In the genomic region with DNA sequence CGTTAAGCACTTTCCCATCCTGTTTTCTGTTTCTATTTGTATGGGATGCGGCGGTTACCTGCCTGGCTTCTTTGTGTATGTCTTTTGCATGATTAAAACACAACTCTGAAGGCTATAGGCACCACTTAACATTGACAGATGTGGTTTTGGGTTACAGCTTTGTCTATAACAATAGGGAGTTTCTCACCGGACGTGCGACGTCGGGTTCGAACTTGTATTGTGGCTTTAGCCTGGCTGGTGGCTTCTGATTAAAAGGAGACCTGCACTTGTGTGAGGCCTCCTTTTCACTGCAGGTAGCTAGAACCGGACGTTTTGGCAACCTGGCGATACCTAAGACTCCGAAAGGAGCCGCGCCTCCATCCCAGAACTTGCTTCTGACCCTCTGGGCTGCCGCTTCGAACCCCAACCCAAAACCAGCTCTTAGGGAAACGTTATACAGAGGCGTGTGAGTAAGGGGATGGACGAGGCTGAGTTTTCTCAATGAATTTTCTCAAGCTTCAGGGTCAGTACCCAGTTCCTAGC, we compare ENCODE assay signal across 13 mouse cellular contexts. TPM values are rescaled to one million over a fixed set of nuclear protein-coding genes. Genes with fewer than 3 reads are reported as not detected.
A peak's percentile ranks its signal among the peaks of the same experiment; 100 is the strongest.
DNase-seq lines count a peak whose midpoint lies in the region; ATAC-seq and TF ChIP-seq lines count a peak whose summit lies in the region.
"Had no signal": no experiment of that assay in that cellular context is flagged by ENCODE, and none has a peak within 500 bp of the region (broad histone marks: within the 10 kb centered on the region; RNA-seq: fewer than 3 reads in every experiment).

No protein-coding gene starts in this region.

- peaks cover 21% of the 10 kb centered on the region for H3K4me1 ChIP-seq in hindbrain, embryonic 10.5 days (replicated peaks)
- peaks cover 13% of the 10 kb centered on the region for H3K4me1 ChIP-seq in hindbrain, embryonic 12.5 days
- H3K4me1 ChIP-seq in limb, embryonic 12.5 days (replicated peaks): peaks cover 15% of the 10 kb centered on the region
- H3K4me1 ChIP-seq in midbrain, postnatal 0 days (ENCODE audit: insufficient read depth, low read length): peaks cover 6% of the 10 kb centered on the region; the same call in 1 of the 2 replicates

- H3K4me2 ChIP-seq in hindbrain, embryonic 12.5 days (replicated peaks): no peak overlapping the region
- H3K4me2 ChIP-seq in limb, embryonic 12.5 days: 0 out of 2 replicates have a peak overlapping the region, but pooled peaks have one; percentile 26
- peak overlapping the region; percentile 40 for H3K4me2 ChIP-seq in midbrain, postnatal 0 days (ENCODE audit: low read depth, low read length, poor library complexity, severe bottlenecking)
- H3K4me2 ChIP-seq: neural tube, embryonic 12.5 days had no signal

- H3K9me3 ChIP-seq in hindbrain, embryonic 10.5 days: no peaks in the 10 kb centered on the region
- no peaks in the 10 kb centered on the region for H3K9me3 ChIP-seq in hindbrain, embryonic 12.5 days (replicated peaks)
- H3K9me3 ChIP-seq in limb, embryonic 12.5 days: no peaks in the 10 kb centered on the region
- H3K9me3 ChIP-seq in midbrain, postnatal 0 days (ENCODE audit: low read length): no peaks in the 10 kb centered on the region
- H3K9me3 ChIP-seq: neural tube, embryonic 12.5 days had no signal

- H3K27ac ChIP-seq in hindbrain, embryonic 10.5 days: no peak overlapping the region
- H3K27ac ChIP-seq in hindbrain, embryonic 12.5 days: no peak overlapping the region
- no peak overlapping the region for H3K27ac ChIP-seq in limb, embryonic 12.5 days
- H3K27ac ChIP-seq in midbrain, postnatal 0 days (ENCODE audit: low read depth, low read length): peak overlapping the region; percentile 51
- H3K27ac ChIP-seq: macrophage; neural tube, embryonic 12.5 days had no signal

- peaks cover 98% of the 10 kb centered on the region for H3K27me3 ChIP-seq in hindbrain, embryonic 10.5 days (ENCODE audit: insufficient read depth, poor library complexity, severe bottlenecking)
- peaks cover 99% of the 10 kb centered on the region for H3K27me3 ChIP-seq in hindbrain, embryonic 12.5 days
- peaks cover 94% of the 10 kb centered on the region for H3K27me3 ChIP-seq in limb, embryonic 12.5 days
- H3K27me3 ChIP-seq in midbrain, postnatal 0 days (ENCODE audit: insufficient read depth, low read length): peaks cover 30% of the 10 kb centered on the region

- H3K9ac ChIP-seq in hindbrain, embryonic 12.5 days: no peak overlapping the region
- no peak overlapping the region for H3K9ac ChIP-seq in limb, embryonic 12.5 days (replicated peaks)
- no peak overlapping the region for H3K9ac ChIP-seq in midbrain, postnatal 0 days (replicated peaks; ENCODE audit: low read length, poor library complexity, severe bottlenecking)
- H3K9ac ChIP-seq: neural tube, embryonic 12.5 days had no signal

- peak overlapping the region; percentile 21; the same call in 1 of the 2 replicates for H3K4me3 ChIP-seq in hindbrain, embryonic 10.5 days
- H3K4me3 ChIP-seq in hindbrain, embryonic 12.5 days: no peak overlapping the region
- no peak overlapping the region; the same call in 1 of the 2 replicates for H3K4me3 ChIP-seq in limb, embryonic 12.5 days (replicated peaks)
- peak overlapping the region; percentile 11; the same call in 1 of the 2 replicates for H3K4me3 ChIP-seq in midbrain, postnatal 0 days (ENCODE audit: low read depth, low read length)
- H3K4me3 ChIP-seq: neural tube, embryonic 12.5 days had no signal

- no peak for ATAC-seq in hindbrain, embryonic 12.5 days (ENCODE audit: low FRiP score)
- ATAC-seq in limb, embryonic 12.5 days (ENCODE audit: insufficient number of reproducible peaks, insufficient read depth, low FRiP score, low TSS enrichment, low read depth): no peak
- no peak for ATAC-seq in midbrain, postnatal 0 days (ENCODE audit: low FRiP score)
- ATAC-seq in granulocyte monocyte progenitor cell, adult 5-6 weeks (replicated peaks; ENCODE audit: poor library complexity, severe bottlenecking): no peak
- ATAC-seq: activated CD4-positive, CD25-positive, alpha-beta regulatory T cell, adult 4 months had no signal

- DNase-seq in hindbrain, embryonic 10.5 days (ENCODE audit: low spot score): no peak
- peak; percentile 46 for DNase-seq in embryo, embryonic 10.5 days (ENCODE audit: low spot score)
- DNase-seq in midbrain, postnatal 0 days (ENCODE audit: low spot score): no peak
- no peak for DNase-seq in cerebellum, adult 18-20 months
- DNase-seq: kidney, adult 9 months; thymus, postnatal 36 days had no signal

- WGBS in hindbrain, embryonic 10.5 days: 3% methylated on average over 20 of the region's 20 CpGs
- WGBS in hindbrain, embryonic 12.5 days: 2% methylated on average over 20 of the region's 20 CpGs
- WGBS in limb, embryonic 12.5 days: 2% methylated on average over 20 of the region's 20 CpGs
- WGBS in midbrain, postnatal 0 days: 23% methylated on average over 20 of the region's 20 CpGs

- no peaks in the 10 kb centered on the region for H3K36me3 ChIP-seq in hindbrain, embryonic 10.5 days
- no peaks in the 10 kb centered on the region for H3K36me3 ChIP-seq in hindbrain, embryonic 12.5 days
- H3K36me3 ChIP-seq in limb, embryonic 12.5 days: no peaks in the 10 kb centered on the region
- H3K36me3 ChIP-seq in midbrain, postnatal 0 days (ENCODE audit: insufficient read depth, low read length): no peaks in the 10 kb centered on the region
- H3K36me3 ChIP-seq: neural tube, embryonic 12.5 days had no signal

- TF ChIP-seq CTCF in midbrain, postnatal 0 days (IDR thresholded peaks at IDR 0.05): no peak

RNA-seq across cellular contexts. Expression of a gene that starts 19.0 kb away (rescaled TPM):
- polyA plus RNA-seq in hindbrain, embryonic 10.5 days (2016; fragmentation: Nextera tagmentation; extraction: Ambion mirVana): 15.4 and 19.3 TPM in 2 replicates
- 15.8 and 20.3 TPM in 2 replicates for polyA plus RNA-seq in hindbrain, embryonic 12.5 days (2016; fragmentation: Nextera tagmentation; extraction: Ambion mirVana)
- polyA plus RNA-seq in limb, embryonic 12.5 days (2016; fragmentation: Nextera tagmentation; extraction: Ambion mirVana): not detected in 2 replicates
- total RNA-seq in midbrain, postnatal 0 days (2014; rRNA removed): 90.3 and 93.2 TPM in 2 replicates
- polyA plus RNA-seq in midbrain, postnatal 0 days (2015; fragmentation: Nextera tagmentation; extraction: Ambion mirVana): 61.2 and 62.0 TPM in 2 replicates
- not detected in 2 replicates for total RNA-seq in granulocyte monocyte progenitor cell, adult 5-6 weeks (2014; fragmentation: Nextera tagmentation)
- total RNA-seq in granulocyte monocyte progenitor cell, adult 5-6 weeks (2017): not detected in 2 replicates
- polyA plus RNA-seq: heart, embryonic 14.5 days; macrophage; neural tube, embryonic 12.5 days had no signal

Comparison
In these comparisons a context has a peak if more than half of its experiments do, and no peak if none do; other contexts are left out.
1. H3K4me3 ChIP-seq: peak in hindbrain, embryonic 10.5 days (single experiment) and midbrain, postnatal 0 days (single experiment); none in hindbrain, embryonic 12.5 days (single experiment) and limb, embryonic 12.5 days (single experiment).
2. RNA of a gene that starts 19.0 kb away (polyA plus RNA-seq): 61.2 to 62.0 TPM in midbrain, postnatal 0 days, 15.8 to 20.3 TPM in hindbrain, embryonic 12.5 days and 15.4 to 19.3 TPM in hindbrain, embryonic 10.5 days; not detected in limb, embryonic 12.5 days; every median in the first group is over 10 times any median in the second.